ENCODE assay signal across 17 mouse cellular contexts in the genomic region with DNA sequence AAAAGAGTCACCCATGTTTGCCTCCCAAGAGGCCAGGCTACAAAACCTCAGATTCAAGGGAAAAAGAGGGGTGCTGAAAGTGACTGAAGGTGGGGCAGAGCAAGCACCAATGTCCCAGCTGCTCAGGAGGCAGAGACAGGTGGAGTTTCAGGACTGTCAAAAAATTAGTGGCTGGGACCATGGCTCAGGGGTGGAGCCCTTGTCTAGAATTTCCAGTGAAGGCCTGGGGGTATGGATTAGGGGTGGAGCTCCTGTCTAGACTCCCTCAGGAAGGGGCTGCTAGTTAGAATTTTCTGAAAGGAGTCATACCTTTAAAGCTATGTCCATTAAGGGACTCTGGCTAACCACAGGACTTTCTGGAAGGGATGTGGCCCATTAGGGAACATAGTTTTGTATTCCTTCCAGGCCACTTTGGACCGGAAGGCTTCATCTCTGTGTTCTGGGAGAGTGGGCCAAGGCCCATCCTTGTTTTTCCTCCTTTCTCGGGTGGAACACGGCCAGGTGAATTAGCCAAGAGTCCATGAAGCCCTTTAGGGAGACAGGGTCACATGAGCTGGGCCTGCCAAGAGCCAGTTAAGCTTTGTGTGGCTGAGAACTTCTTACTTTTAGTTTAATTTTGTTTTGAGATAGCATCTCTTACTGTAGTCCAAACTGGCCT. TPM values are rescaled to one million over a fixed set of nuclear protein-coding genes. Genes with fewer than 3 reads are reported as not detected.
DNase-seq lines count a peak whose midpoint lies in the region; ATAC-seq lines count a peak whose summit lies in the region.
"Had no signal": no experiment of that assay in that cellular context is flagged by ENCODE, and none has a peak within 500 bp of the region (broad histone marks: within the 10 kb centered on the region; RNA-seq: fewer than 3 reads in every experiment).

No protein-coding gene starts in this region.

- peak; percentile 75 to 86 for DNase-seq in heart, adult 18-20 months
- no peak for DNase-seq in heart, postnatal 4 days
- peak; percentile 25 for DNase-seq in 3T3-L1 (ENCODE audit: low read depth, low spot score)
- DNase-seq in NIH3T3 (ENCODE audit: low read depth) = peak; percentile 70
- DNase-seq in heart, postnatal 14 days = peak; percentile 47 to 48
- no peak for DNase-seq in embryo, embryonic 10 days (ENCODE audit: low spot score)
- DNase-seq: adrenal gland, adult 2 months; cerebellum, adult 11-12 months; cerebellum, postnatal 14 days; embryo, embryonic 11 days; forebrain, postnatal 0 days; right cerebral cortex, adult 18-20 months had no signal

- no peak for ATAC-seq in megakaryocyte-erythroid progenitor cell, adult 5-6 weeks (replicated peaks; ENCODE audit: low FRiP score, low TSS enrichment, poor library complexity, severe bottlenecking)
- ATAC-seq: CD4-positive, CD25-positive, alpha-beta regulatory T cell, adult 4 months; forebrain, postnatal 0 days; intestine, postnatal 0 days; lung, postnatal 0 days had no signal

- intact Hi-C loops in heart, postnatal 14 days (cut with DNase I) = loop anchor here (5.0 kb wide), 1 partner anchor 37 kb away; no protein-coding TSS in a partner anchor

RNA-seq across cellular contexts. Expression of a gene that starts 9.9 kb away (rescaled TPM):
- total RNA-seq in heart, adult 18-20 months (2021) = 10 to 100 TPM; 14.8 to 29.0 TPM
- total RNA-seq in heart, postnatal 4 days (2021) = 1 to 10 TPM; 5.1 to 7.5 TPM
- 10 to 100 TPM; 22.4 to 23.9 TPM for total RNA-seq in heart, postnatal 14 days (2021)
- total RNA-seq in megakaryocyte-erythroid progenitor cell, adult 5-6 weeks (2014; fragmentation: Nextera tagmentation) = 27.6 and 29.1 TPM in 2 replicates
- 8.0 and 11.8 TPM in 2 replicates for total RNA-seq in megakaryocyte-erythroid progenitor cell, adult 5-6 weeks (2017)

RNA-seq across cellular contexts. Expression of a gene that starts 13.6 kb away (rescaled TPM):
- total RNA-seq in heart, adult 18-20 months (2021) = 10 to 100 TPM; 13.7 to 14.4 TPM
- total RNA-seq in heart, postnatal 4 days (2021) = 1 to 10 TPM; 2.5 to 3.0 TPM
- total RNA-seq in heart, postnatal 14 days (2021) = 1 to 10 TPM; 3.8 to 4.0 TPM
- total RNA-seq in megakaryocyte-erythroid progenitor cell, adult 5-6 weeks (2014; fragmentation: Nextera tagmentation) = 0.32 TPM in 1 of 2 replicates, not detected in the other
- total RNA-seq in megakaryocyte-erythroid progenitor cell, adult 5-6 weeks (2017) = 2.9 TPM in 1 of 2 replicates, not detected in the other

RNA-seq across cellular contexts. Expression of a gene that starts 24.3 kb away (rescaled TPM):
- total RNA-seq in heart, adult 18-20 months (2021) = 10 to 100 TPM; 42.4 to 46.2 TPM
- 10 to 100 TPM; 42.6 to 46.2 TPM for total RNA-seq in heart, postnatal 4 days (2021)
- total RNA-seq in heart, postnatal 14 days (2021) = 10 to 100 TPM; 38.8 to 40.1 TPM
- total RNA-seq in megakaryocyte-erythroid progenitor cell, adult 5-6 weeks (2014; fragmentation: Nextera tagmentation) = 28.5 and 47.9 TPM in 2 replicates
- 30.8 and 51.1 TPM in 2 replicates for total RNA-seq in megakaryocyte-erythroid progenitor cell, adult 5-6 weeks (2017)

RNA-seq across cellular contexts. Expression of a gene that starts 41.2 kb away (rescaled TPM):
- total RNA-seq in heart, adult 18-20 months (2021) = under 1 TPM; 0.15 to 0.31 TPM
- total RNA-seq in heart, postnatal 4 days (2021) = under 1 TPM in 1 of 2 experiments, not detected in 1; 0.12 TPM
- total RNA-seq in heart, postnatal 14 days (2021) = under 1 TPM; 0.12 to 0.59 TPM
- total RNA-seq in megakaryocyte-erythroid progenitor cell, adult 5-6 weeks (2014; fragmentation: Nextera tagmentation) = 0.31 and 0.79 TPM in 2 replicates
- total RNA-seq in megakaryocyte-erythroid progenitor cell, adult 5-6 weeks (2017) = 1.6 and 2.0 TPM in 2 replicates

RNA-seq across cellular contexts. Expression of a gene that starts 43.1 kb away (rescaled TPM):
- not detected for total RNA-seq in heart, adult 18-20 months (2021)
- total RNA-seq in heart, postnatal 4 days (2021) = under 1 TPM in 1 of 2 experiments, not detected in 1; 0.11 TPM
- under 1 TPM in 1 of 2 experiments, not detected in 1; 0.07 TPM for total RNA-seq in heart, postnatal 14 days (2021)
- 0.59 TPM in 1 of 2 replicates, not detected in the other for total RNA-seq in megakaryocyte-erythroid progenitor cell, adult 5-6 weeks (2014; fragmentation: Nextera tagmentation)
- not detected in 2 replicates for total RNA-seq in megakaryocyte-erythroid progenitor cell, adult 5-6 weeks (2017)
- total RNA-seq: G1E had no signal

Comparison
In these comparisons a context has a peak if more than half of its experiments do, and no peak if none do; other contexts are left out.
1. DNase-seq: peak in heart, adult 18-20 months (2 of 2), 3T3-L1 (single experiment), NIH3T3 (single experiment) and heart, postnatal 14 days (2 of 2); none in heart, postnatal 4 days (single experiment) and embryo, embryonic 10 days (single experiment).